Mouse (Mus musculus) frontal cortex, adult 2 months (tissue): ENCODE data around the gene Dcbld1. TPM values are rescaled to one million over a fixed set of nuclear protein-coding genes. Genes with fewer than 3 reads are reported as not detected.
A peak's percentile ranks its signal among the peaks of the same experiment; 100 is the strongest.
"Not testable (repeated sequence)": the region's sequence is repeated elsewhere in the genome, so short reads cannot be mapped to it uniquely, and the experiment has no call there.

ENCODE experiments used
- DNase-seq, 2 experiments: peaks; one replicate each; pipeline ENCODE4 v3.0.0; 2022; ENCODE audit warnings: low spot score in 1 of 2; ENCODE audit errors: extremely low spot score in 1 of 2
- polyA plus RNA-seq: library from polyadenylated mRNA; depleted of rRNA; stranded (reverse); fragments of >200 nt; gene quantifications from 2 replicates; pipeline ENCODE4 v1.2.3, GENCODE M21; 2012; rRNA removed

Dcbld1 gene
- polyA plus RNA-seq, 1 experiment: 6.6 TPM

GRCm38 (mm10) chr10:52295934-52296333 is 62.5 kb downstream of the Dcbld1 start:
- no peak for DNase-seq

DNA sequence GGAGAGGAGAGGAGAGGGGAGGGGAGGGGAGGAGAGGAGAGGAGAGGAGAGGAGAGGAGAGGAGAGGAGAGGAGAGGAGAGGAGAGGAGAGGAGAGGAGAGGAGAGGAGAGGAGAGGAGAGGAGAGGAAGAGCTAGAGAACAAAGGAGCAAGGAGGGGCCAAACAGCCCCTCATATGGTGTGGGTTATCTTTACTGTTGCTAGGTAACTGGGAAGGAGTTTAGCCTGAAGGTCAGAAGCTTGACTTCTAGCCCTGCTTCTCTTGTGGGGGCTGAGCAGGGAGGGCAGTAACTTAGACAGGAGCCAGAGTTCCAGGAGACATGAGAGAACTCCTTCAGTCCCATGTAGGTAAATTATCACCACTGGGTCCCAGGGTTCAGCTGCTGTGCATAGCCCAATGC is 65.1 kb downstream of the Dcbld1 start:
- not testable (repeated sequence) for DNase-seq

DNA sequence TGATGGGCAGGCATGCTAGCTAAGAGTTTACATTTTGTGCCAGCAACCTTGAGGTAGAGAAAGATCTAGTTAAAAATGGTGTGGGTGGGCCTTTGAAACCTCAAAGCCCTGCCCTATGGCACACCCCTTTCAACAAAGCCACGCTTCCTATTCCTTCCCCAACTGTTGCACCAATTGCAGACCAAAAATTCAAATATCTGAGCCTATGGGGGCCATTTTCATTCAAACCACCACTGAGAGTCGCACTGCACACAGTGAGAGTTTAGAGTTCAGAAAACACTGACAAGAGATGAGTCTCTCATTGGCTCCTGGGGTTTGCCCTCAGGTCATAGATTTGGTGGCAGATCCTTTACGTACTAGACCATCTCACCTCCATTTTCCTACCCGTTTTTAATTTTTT is 68.3 kb downstream of the Dcbld1 start:
- DNase-seq: no peak

- DNase-seq: no peak
Observed at GRCm38 (mm10) chr10:52302271-52302670, 68.9 kb downstream of the Dcbld1 start.

- no peak for DNase-seq
Observed at GRCm38 (mm10) chr10:52304574-52304973, 71.2 kb downstream of the Dcbld1 start.

- DNase-seq: no peak
Observed at GRCm38 (mm10) chr10:52309196-52309595, 75.8 kb downstream of the Dcbld1 start.

GRCm38 (mm10) chr10:52319506-52320286 is 86.3 kb downstream of the Dcbld1 start:
- DNase-seq: no peak

DNA sequence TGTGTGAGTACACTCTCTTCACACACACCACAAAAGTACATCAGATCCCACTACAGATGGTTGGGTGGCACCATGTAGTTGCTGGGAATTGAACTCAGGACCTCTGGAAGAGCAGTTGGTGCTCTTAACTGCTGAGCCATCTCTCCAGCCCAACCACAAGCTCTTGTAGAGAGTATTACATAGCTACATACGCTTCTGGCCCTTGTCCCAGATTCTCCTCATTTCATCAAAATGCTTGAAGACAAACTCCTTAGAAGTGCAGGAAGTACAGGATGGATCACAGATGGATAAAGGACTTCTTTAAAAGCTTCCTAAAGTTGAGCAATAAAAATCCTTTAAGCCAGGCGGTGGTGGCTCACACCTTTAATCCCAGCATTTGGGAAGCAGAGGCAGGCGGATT is 88.5 kb downstream of the Dcbld1 start:
- DNase-seq: peak in 1 of 2 experiments; percentile 26

GRCm38 (mm10) chr10:52331007-52331406 is 97.6 kb downstream of the Dcbld1 start:
- DNase-seq: peak; percentile 18 to 82

- not testable (repeated sequence) for DNase-seq
Observed at GRCm38 (mm10) chr10:52343324-52343723, 109.9 kb downstream of the Dcbld1 start.

- DNase-seq: no peak
Observed at GRCm38 (mm10) chr10:52353184-52353583, 119.8 kb downstream of the Dcbld1 start.

DNA sequence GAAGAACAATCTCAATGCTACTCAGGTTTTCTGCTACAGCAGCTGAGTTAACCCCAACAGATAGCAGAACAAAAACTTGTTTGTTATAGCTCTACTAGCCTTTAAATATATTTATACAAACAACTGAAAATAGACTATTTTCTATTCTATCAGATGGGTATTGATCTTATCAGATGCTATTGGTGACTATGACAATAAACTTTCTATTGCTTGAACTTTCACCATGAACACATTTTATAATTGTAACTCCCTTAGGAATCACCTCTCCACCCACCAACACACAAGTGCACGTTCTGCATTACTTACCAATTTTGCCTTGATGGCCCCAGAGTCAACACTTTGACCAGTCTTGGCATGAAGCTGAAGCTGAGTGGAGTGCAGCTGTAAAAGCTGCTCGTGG is 125.0 kb downstream of the Dcbld1 start, which contains the start of gene Gm26741:
TSS of gene Gm26741 (plus strand) at position 301 of the 400 bp plus-strand sequence.
- DNase-seq: no peak

DNA sequence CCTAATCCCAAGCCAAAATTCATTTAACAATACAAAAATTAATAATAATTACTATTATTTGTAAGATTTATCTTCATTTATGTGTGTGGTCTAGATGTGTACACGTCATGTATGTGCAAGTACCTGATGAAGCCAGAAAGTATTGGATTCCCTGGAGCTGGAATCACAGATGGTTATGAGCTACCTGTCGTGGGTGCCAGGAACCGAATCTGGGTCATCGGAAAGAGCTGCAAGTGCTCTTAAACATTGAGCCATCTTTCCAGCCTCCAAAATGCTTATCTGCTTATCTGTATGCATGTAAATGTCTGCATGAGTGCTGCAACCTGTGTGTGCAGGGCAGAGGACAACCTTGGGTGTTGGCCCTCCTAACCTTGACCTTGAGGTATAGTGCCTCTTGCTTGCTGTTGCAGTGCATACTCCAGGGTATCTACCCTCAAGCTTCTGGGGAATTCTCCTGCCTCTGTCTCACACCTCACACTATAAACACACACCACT is 126.9 kb downstream of the Dcbld1 start:
- DNase-seq: no peak

GRCm38 (mm10) chr10:52360862-52361609 is 127.6 kb downstream of the Dcbld1 start:
- no peak for DNase-seq

DNA sequence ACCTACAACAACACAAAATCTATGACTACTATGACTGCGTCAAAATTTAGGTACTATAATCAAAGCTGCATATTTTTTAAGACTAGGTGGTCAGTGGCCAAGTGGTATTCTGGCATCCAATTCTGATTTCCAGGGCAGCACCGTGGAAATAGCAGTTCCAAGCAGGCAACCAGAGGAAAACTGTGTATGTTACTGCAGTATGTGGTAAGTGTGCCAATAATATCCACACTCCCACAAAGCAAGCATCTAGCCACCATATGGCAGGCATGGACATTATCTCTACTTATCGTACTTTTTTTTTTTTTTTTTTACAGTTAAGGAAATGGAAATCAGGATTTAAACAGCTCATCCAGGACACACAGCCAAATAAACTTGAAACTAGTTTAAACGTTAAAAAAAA is 135.0 kb downstream of the Dcbld1 start:
- peak in 1 of 2 experiments; percentile 27 for DNase-seq

Other genes with a start within 250 kb of the Dcbld1 start
- gene Vgll2, start 211.1 kb upstream of the Dcbld1 start, polyA plus RNA-seq: 0.29 and 0.34 TPM in 2 replicates
- gene Ros1, start 38.4 kb upstream of the Dcbld1 start, polyA plus RNA-seq: not detected in 2 replicates
- not detected in 2 replicates for gene Gm26741, start 125.1 kb downstream of the Dcbld1 start, polyA plus RNA-seq
- gene Gopc, start 148.5 kb downstream of the Dcbld1 start, polyA plus RNA-seq: 25.0 and 25.1 TPM in 2 replicates
- 0.11 and 0.12 TPM in 2 replicates for gene Nepn, start 155.4 kb downstream of the Dcbld1 start, polyA plus RNA-seq
- 32.9 and 35.1 TPM in 2 replicates for gene Nus1, start 183.9 kb downstream of the Dcbld1 start, polyA plus RNA-seq